Mouse (Mus musculus): Measurements from ENCODE around the gene Tekt3. TPM values are rescaled to one million over a fixed set of nuclear protein-coding genes. Genes with fewer than 3 reads are reported as not detected.

The Tekt3 gene
- total RNA-seq, 1 experiment = not detected

GRCm38 (mm10) chr11:63050362-63050932 lies 11.0 kb upstream of the Tekt3 start:
- Histone ChIP-seq H3K4me3 (ENCODE audit: insufficient read depth in 1 of 2, low read depth in 1 of 2, low read length in 2 of 2, poor library complexity in 1 of 2, severe bottlenecking in 1 of 2) (no peak overlapping the region), H3K9ac (ENCODE audit: insufficient read depth, low read depth, low read length, poor library complexity, severe bottlenecking) (no peak overlapping the region), H3K9me3 (ENCODE audit: control insufficient read depth, insufficient read depth, low read depth, low read length) (no peaks in the 10 kb centered on the region), H3K27ac (ENCODE audit: insufficient read depth, low read depth, low read length, poor library complexity, severe bottlenecking) (no peak overlapping the region), H3K4me1 (ENCODE audit: control insufficient read depth in 2 of 2, insufficient read depth in 2 of 2, low read length in 2 of 2, poor library complexity in 1 of 2) (no peaks in the 10 kb centered on the region), H3K36me3 (ENCODE audit: control insufficient read depth, insufficient read depth, low read length, poor library complexity, severe bottlenecking) (no peaks in the 10 kb centered on the region)
- in situ Hi-C loops (cut with MboI; ENCODE audit: low sequenced_read_pairs in 2 of 2, unreplicated experiment in 2 of 2) = no loop called here
- TF ChIP-seq CHD2 (IDR thresholded peaks at IDR 0.05; ENCODE audit: low read depth, low read length) (no peak), ZC3H11A (IDR thresholded peaks at IDR 0.05; ENCODE audit: borderline replicate concordance, low read depth, low read length) (no peak), HCFC1 (IDR thresholded peaks at IDR 0.05; ENCODE audit: borderline replicate concordance, insufficient read depth, low read length) (no peak), ZNF384 (IDR thresholded peaks at IDR 0.05; ENCODE audit: low read depth, low read length) (no peak)
- no peak for DNase-seq (ENCODE audit: low read depth, low spot score)

DNA sequence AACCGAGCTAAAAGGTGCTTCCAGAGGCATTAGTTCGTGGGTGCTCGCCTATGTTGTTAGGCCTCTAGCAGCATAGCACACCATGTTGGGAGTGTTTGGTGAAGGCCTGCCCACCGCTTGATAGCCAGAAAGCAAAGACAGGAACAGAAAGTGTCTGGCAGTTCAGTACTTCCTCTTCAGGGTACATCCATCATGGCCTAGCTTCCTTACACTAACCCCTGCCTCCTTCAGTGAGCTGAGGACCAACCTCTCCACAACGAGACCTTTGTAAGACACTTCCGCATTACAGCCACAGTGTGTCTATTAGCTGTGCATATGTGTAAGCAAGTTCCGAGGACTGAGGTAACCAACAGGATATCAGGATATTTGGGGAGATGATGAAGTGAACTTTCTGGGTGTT lies 10.4 kb upstream of the Tekt3 start:
- in situ Hi-C loops (cut with MboI; ENCODE audit: low sequenced_read_pairs in 2 of 2, unreplicated experiment in 2 of 2) = no loop called here
- Histone ChIP-seq H3K9ac (ENCODE audit: insufficient read depth, low read depth, low read length, poor library complexity, severe bottlenecking) (no peak overlapping the region), H3K4me1 (ENCODE audit: control insufficient read depth in 2 of 2, insufficient read depth in 2 of 2, low read length in 2 of 2, poor library complexity in 1 of 2) (no peaks in the 10 kb centered on the region), H3K27ac (ENCODE audit: insufficient read depth, low read depth, low read length, poor library complexity, severe bottlenecking) (no peak overlapping the region), H3K9me3 (ENCODE audit: control insufficient read depth, insufficient read depth, low read depth, low read length) (no peaks in the 10 kb centered on the region), H3K4me3 (ENCODE audit: insufficient read depth in 1 of 2, low read depth in 1 of 2, low read length in 2 of 2, poor library complexity in 1 of 2, severe bottlenecking in 1 of 2) (no peak overlapping the region), H3K36me3 (ENCODE audit: control insufficient read depth, insufficient read depth, low read length, poor library complexity, severe bottlenecking) (no peaks in the 10 kb centered on the region)
- TF ChIP-seq MAFK (IDR thresholded peaks at IDR 0.05; ENCODE audit: insufficient read depth, low read depth, low read length) (no peak), ZC3H11A (IDR thresholded peaks at IDR 0.05; ENCODE audit: borderline replicate concordance, low read depth, low read length) (no peak), ZNF384 (IDR thresholded peaks at IDR 0.05; ENCODE audit: low read depth, low read length) (no peak), CHD2 (IDR thresholded peaks at IDR 0.05; ENCODE audit: low read depth, low read length) (no peak), HCFC1 (IDR thresholded peaks at IDR 0.05; ENCODE audit: borderline replicate concordance, insufficient read depth, low read length) (no peak)
- no peak for DNase-seq (ENCODE audit: low read depth, low spot score)

GRCm38 (mm10) chr11:63051996-63052395 lies 9.5 kb upstream of the Tekt3 start:
- no peaks in the 10 kb centered on the region for H3K36me3 ChIP-seq (ENCODE audit: control insufficient read depth, insufficient read depth, low read length, poor library complexity, severe bottlenecking)
- H3K4me3 ChIP-seq (ENCODE audit: insufficient read depth in 1 of 2, low read depth in 1 of 2, low read length in 2 of 2, poor library complexity in 1 of 2, severe bottlenecking in 1 of 2) = no peak overlapping the region
- no peak overlapping the region for H3K9ac ChIP-seq (ENCODE audit: insufficient read depth, low read depth, low read length, poor library complexity, severe bottlenecking)
- in situ Hi-C loops (cut with MboI; ENCODE audit: low sequenced_read_pairs in 2 of 2, unreplicated experiment in 2 of 2) = no loop called here
- no peaks in the 10 kb centered on the region for H3K4me1 ChIP-seq (ENCODE audit: control insufficient read depth in 2 of 2, insufficient read depth in 2 of 2, low read length in 2 of 2, poor library complexity in 1 of 2)
- no peaks in the 10 kb centered on the region for H3K9me3 ChIP-seq (ENCODE audit: control insufficient read depth, insufficient read depth, low read depth, low read length)
- TF ChIP-seq CHD2 (IDR thresholded peaks at IDR 0.05; ENCODE audit: low read depth, low read length) = no peak
- TF ChIP-seq MAFK (IDR thresholded peaks at IDR 0.05; ENCODE audit: insufficient read depth, low read depth, low read length) = no peak
- TF ChIP-seq ZC3H11A (IDR thresholded peaks at IDR 0.05; ENCODE audit: borderline replicate concordance, low read depth, low read length) = no peak
- no peak for TF ChIP-seq HCFC1 (IDR thresholded peaks at IDR 0.05; ENCODE audit: borderline replicate concordance, insufficient read depth, low read length)
- TF ChIP-seq ZNF384 (IDR thresholded peaks at IDR 0.05; ENCODE audit: low read depth, low read length) = no peak
- DNase-seq (ENCODE audit: low read depth, low spot score) = no peak
- H3K27ac ChIP-seq (ENCODE audit: insufficient read depth, low read depth, low read length, poor library complexity, severe bottlenecking) = no peak overlapping the region

GRCm38 (mm10) chr11:63055596-63055995 lies 5.9 kb upstream of the Tekt3 start:
- no peaks in the 10 kb centered on the region for H3K9me3 ChIP-seq (ENCODE audit: control insufficient read depth, insufficient read depth, low read depth, low read length)
- no peak for DNase-seq (ENCODE audit: low read depth, low spot score)
- no peak overlapping the region for H3K9ac ChIP-seq (ENCODE audit: insufficient read depth, low read depth, low read length, poor library complexity, severe bottlenecking)
- H3K36me3 ChIP-seq (ENCODE audit: control insufficient read depth, insufficient read depth, low read length, poor library complexity, severe bottlenecking) = no peaks in the 10 kb centered on the region
- TF ChIP-seq ZC3H11A (IDR thresholded peaks at IDR 0.05; ENCODE audit: borderline replicate concordance, low read depth, low read length) = no peak
- TF ChIP-seq MAFK (IDR thresholded peaks at IDR 0.05; ENCODE audit: insufficient read depth, low read depth, low read length) = no peak
- TF ChIP-seq CHD2 (IDR thresholded peaks at IDR 0.05; ENCODE audit: low read depth, low read length) = no peak
- H3K4me3 ChIP-seq (ENCODE audit: insufficient read depth in 1 of 2, low read depth in 1 of 2, low read length in 2 of 2, poor library complexity in 1 of 2, severe bottlenecking in 1 of 2) = no peak overlapping the region
- in situ Hi-C loops (cut with MboI; ENCODE audit: low sequenced_read_pairs in 2 of 2, unreplicated experiment in 2 of 2) = no loop called here
- no peaks in the 10 kb centered on the region for H3K4me1 ChIP-seq (ENCODE audit: control insufficient read depth in 2 of 2, insufficient read depth in 2 of 2, low read length in 2 of 2, poor library complexity in 1 of 2)
- H3K27ac ChIP-seq (ENCODE audit: insufficient read depth, low read depth, low read length, poor library complexity, severe bottlenecking) = no peak overlapping the region

DNA sequence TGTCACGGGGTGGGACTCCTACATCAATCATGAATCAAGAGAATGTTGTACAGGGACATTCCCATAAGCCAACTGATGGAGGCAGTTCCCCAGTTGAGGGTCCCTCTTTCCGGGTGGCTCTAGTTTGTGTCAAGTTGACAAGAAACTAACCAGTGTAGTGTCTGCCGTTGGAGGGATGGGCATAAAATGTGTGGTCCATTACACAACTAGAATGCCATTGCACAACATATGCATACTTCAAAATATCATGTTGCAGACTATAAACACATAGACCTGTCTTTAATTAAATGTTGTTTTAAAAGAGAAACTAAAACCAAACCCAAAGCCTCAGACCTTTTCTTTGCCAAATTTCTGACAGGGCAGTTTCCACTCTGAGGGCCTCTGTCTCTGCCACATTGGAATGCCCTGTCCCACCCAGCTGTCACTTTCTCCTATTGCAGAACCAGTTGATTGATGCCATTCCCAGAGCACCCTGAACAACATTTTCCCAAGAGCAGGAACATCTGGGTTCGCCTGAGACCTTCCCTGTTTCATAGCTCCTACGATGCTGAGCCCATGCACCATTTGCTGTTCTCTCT lies 3.0 kb upstream of the Tekt3 start:
- in situ Hi-C loops (cut with MboI; ENCODE audit: low sequenced_read_pairs in 2 of 2, unreplicated experiment in 2 of 2) = no loop called here
- H3K27ac ChIP-seq (ENCODE audit: insufficient read depth, low read depth, low read length, poor library complexity, severe bottlenecking) = no peak overlapping the region
- H3K9me3 ChIP-seq (ENCODE audit: control insufficient read depth, insufficient read depth, low read depth, low read length) = no peaks in the 10 kb centered on the region
- no peaks in the 10 kb centered on the region for H3K36me3 ChIP-seq (ENCODE audit: control insufficient read depth, insufficient read depth, low read length, poor library complexity, severe bottlenecking)
- no peak overlapping the region for H3K9ac ChIP-seq (ENCODE audit: insufficient read depth, low read depth, low read length, poor library complexity, severe bottlenecking)
- no peak for DNase-seq (ENCODE audit: low read depth, low spot score)
- TF ChIP-seq MAFK (IDR thresholded peaks at IDR 0.05; ENCODE audit: insufficient read depth, low read depth, low read length) (no peak), ZNF384 (IDR thresholded peaks at IDR 0.05; ENCODE audit: low read depth, low read length) (no peak), CHD2 (IDR thresholded peaks at IDR 0.05; ENCODE audit: low read depth, low read length) (no peak), ZC3H11A (IDR thresholded peaks at IDR 0.05; ENCODE audit: borderline replicate concordance, low read depth, low read length) (no peak), HCFC1 (IDR thresholded peaks at IDR 0.05; ENCODE audit: borderline replicate concordance, insufficient read depth, low read length) (no peak)
- no peaks in the 10 kb centered on the region for H3K4me1 ChIP-seq (ENCODE audit: control insufficient read depth in 2 of 2, insufficient read depth in 2 of 2, low read length in 2 of 2, poor library complexity in 1 of 2)
- no peak overlapping the region for H3K4me3 ChIP-seq (ENCODE audit: insufficient read depth in 1 of 2, low read depth in 1 of 2, low read length in 2 of 2, poor library complexity in 1 of 2, severe bottlenecking in 1 of 2)

All from ES-E14 (cell line).